In the genomic region with DNA sequence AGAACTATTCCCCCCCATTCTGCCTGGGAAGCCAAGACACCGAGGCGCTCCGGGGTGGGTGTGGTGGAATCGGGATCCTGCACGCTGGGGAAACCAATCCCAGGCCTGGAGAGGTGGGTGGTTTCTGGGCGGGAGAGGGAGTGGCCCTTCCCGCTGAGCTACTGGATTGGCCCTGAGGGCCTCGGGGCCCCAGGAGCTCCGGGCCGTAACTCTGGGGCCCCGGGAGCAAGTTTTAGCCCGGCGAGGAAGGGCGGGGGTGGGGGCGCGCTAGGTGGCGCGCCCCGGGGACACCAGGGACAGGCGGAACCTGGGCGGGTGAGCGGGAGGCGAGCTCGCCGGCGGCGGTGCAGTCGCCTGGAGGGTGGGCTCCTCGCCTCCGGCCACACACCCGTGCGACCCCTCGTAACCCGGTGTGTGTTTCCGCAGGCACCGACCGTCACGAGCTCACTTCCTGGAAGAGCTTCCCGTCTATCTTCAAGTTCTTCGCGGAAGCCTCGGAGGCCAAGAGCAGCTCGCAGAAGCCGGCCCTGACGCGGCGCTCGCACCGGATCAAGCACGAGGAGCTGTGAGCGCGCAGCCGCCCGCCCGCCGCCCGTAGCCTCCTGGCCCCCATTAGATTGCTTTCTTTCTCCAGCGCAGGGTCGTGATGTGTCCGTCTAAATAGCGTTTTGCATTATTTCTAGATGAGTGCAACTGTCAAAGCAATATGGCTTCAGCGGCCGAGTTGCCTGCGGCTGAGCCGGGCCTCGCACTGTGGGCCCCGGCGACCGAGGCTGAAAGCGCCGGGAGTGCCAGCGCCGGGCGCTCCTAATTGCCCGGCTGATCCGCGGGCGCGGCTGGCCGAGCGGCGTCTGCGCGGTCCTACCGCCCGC, we compare ENCODE assay signal across 8 mouse cellular contexts. TPM values are rescaled to one million over a fixed set of nuclear protein-coding genes. Genes with fewer than 3 reads are reported as not detected.
DNase-seq lines count a peak whose midpoint lies in the region; ATAC-seq lines count a peak whose summit lies in the region.

No protein-coding gene starts in this region.

- H3K4me1 ChIP-seq in intestine, embryonic 14.5 days (replicated peaks; ENCODE audit: control insufficient read depth, insufficient read depth, low read length): no peaks in the 10 kb centered on the region; the same call in 1 of the 2 replicates

- H3K4me3 ChIP-seq in intestine, embryonic 14.5 days (ENCODE audit: low read depth, low read length): peak overlapping the region; percentile 57

- peak overlapping the region; percentile 46 for H3K9ac ChIP-seq in intestine, embryonic 14.5 days (ENCODE audit: low read length)

- no peaks in the 10 kb centered on the region for H3K36me3 ChIP-seq in intestine, embryonic 14.5 days (ENCODE audit: control insufficient read depth, insufficient read depth, low read length)

- WGBS in intestine, embryonic 14.5 days: under 1% methylated on average over 86 of the region's 86 CpGs

- no peak overlapping the region for H3K27ac ChIP-seq in intestine, embryonic 14.5 days (ENCODE audit: low read depth)

- peak overlapping the region; percentile 99 for H3K4me2 ChIP-seq in intestine, embryonic 14.5 days (ENCODE audit: low read length)

- peak; percentile 54 to 69 for DNase-seq in urinary bladder, adult 18-20 months (ENCODE audit: low spot score in 2 of 2)
- no peak for DNase-seq in urinary bladder, postnatal 10 days (ENCODE audit: low spot score)
- peak; percentile 89 for DNase-seq in embryo, embryonic 10 days (ENCODE audit: low spot score)
- DNase-seq in gastrocnemius, postnatal 25 days: peak; percentile 71
- DNase-seq in intestine, embryonic 14.5 days (ENCODE audit: low spot score): peak; percentile 88
- peak; percentile 74 to 82 for DNase-seq in left cerebral cortex, postnatal 14 days (ENCODE audit: low spot score in 2 of 2)
- peak; percentile 69 to 80 for DNase-seq in right cerebral cortex, postnatal 36 days (ENCODE audit: low spot score in 2 of 2)

- H3K9me3 ChIP-seq in intestine, embryonic 14.5 days (ENCODE audit: control insufficient read depth, low read length): no peaks in the 10 kb centered on the region

- peak; percentile 95 for ATAC-seq in intestine, embryonic 14.5 days (replicated peaks; ENCODE audit: low FRiP score, low TSS enrichment, low read depth)
- ATAC-seq in megakaryocyte progenitor cell, adult 5-6 weeks (replicated peaks; ENCODE audit: poor library complexity): peak; percentile 89

- intact Hi-C loops in left cerebral cortex, postnatal 14 days (cut with DNase I): no loop called here

- H3K27me3 ChIP-seq in intestine, embryonic 14.5 days (replicated peaks; ENCODE audit: control insufficient read depth, insufficient read depth, low read length): peaks cover 55% of the 10 kb centered on the region

RNA-seq across cellular contexts. Expression of gene Nr2f1, which starts 36.2 kb away (rescaled TPM):
- total RNA-seq in gastrocnemius, postnatal 25 days (2021): under 1 TPM; 0.80 to 0.95 TPM
- polyA plus RNA-seq in intestine, embryonic 14.5 days (2014; fragmentation: Nextera tagmentation; extraction: Ambion mirVana): 3.3 and 5.2 TPM in 2 replicates
- 100 to 1,000 TPM; 133 to 142 TPM for total RNA-seq in left cerebral cortex, postnatal 14 days (2021)
- total RNA-seq in megakaryocyte progenitor cell, adult 5-6 weeks (2015): not detected in 2 replicates
- not detected in 2 replicates for total RNA-seq in megakaryocyte progenitor cell, adult 5-6 weeks (2017)

Comparison
In these comparisons a context has a peak if more than half of its experiments do, and no peak if none do; other contexts are left out.
1. RNA of gene Nr2f1, which starts 36.2 kb away (total RNA-seq): 133 to 142 TPM in left cerebral cortex, postnatal 14 days; 0.80 to 0.95 TPM in gastrocnemius, postnatal 25 days and not detected in megakaryocyte progenitor cell, adult 5-6 weeks; every median in the first group is over 10 times any median in the second.